Mouse (Mus musculus): ENCODE data around the gene Gpr33.

The Gpr33 gene

GRCm38 (mm10) chr12:51985826-51986225 is 42.0 kb downstream of the Gpr33 start:
- in situ Hi-C loops (cut with MboI, MseI): no loop called here

DNA sequence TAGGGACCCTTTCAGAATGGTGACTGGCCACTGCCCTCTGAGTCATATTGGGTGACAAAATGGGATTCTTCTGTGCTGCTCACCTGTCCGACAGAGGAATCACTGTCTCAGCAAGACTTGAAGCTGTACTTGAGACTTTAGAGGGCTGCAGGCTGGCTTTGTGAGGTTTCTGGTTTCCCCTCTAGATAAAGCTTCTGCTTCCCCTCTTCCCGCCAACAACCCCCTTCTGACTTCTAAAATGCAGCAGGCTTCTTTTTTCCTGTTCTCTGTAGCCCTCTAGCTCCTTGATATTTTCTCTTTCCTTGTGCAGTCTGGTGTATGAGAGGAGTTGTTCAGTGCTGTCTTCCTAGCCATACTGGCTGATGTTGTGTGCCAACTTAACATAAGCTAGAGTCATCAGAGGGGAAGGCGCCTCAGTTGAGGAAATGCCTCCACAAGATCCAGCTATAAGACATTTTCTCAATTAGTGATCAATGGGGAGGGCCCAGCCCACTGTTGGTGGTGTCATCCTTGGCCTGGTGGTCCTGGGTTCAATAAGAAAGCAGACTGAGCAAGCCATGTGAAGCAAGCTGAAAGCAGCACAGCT is 42.6 kb downstream of the Gpr33 start:
- in situ Hi-C loops (cut with MboI, MseI): no loop called here

DNA sequence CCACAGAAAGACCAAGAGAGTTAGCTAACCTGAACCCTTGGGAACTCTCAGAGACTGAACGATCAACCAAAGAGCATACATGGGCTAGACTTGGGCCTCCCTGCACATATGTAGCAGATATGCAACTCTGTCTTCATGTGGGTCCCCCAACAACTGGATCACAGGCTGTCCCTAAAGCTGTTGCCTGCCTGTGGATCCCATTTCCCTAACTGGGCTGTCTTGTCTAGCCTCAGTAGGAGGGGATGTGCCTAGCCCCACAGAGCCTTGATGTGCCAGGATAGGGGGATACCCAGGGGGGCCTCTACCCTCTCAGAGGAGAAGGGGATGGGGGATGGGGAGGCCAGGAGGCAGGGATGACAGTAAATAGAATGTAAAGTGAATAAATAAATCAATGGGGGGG is 44.2 kb downstream of the Gpr33 start:
- in situ Hi-C loops (cut with MboI, MseI): no loop called here

- in situ Hi-C loops (cut with MboI, MseI): loop anchor here in 1 of 2 experiments (10.0 kb wide), 1 partner anchor 592 kb away; no protein-coding TSS in a partner anchor
Observed at GRCm38 (mm10) chr12:51976531-51976930, 51.3 kb downstream of the Gpr33 start.

DNA sequence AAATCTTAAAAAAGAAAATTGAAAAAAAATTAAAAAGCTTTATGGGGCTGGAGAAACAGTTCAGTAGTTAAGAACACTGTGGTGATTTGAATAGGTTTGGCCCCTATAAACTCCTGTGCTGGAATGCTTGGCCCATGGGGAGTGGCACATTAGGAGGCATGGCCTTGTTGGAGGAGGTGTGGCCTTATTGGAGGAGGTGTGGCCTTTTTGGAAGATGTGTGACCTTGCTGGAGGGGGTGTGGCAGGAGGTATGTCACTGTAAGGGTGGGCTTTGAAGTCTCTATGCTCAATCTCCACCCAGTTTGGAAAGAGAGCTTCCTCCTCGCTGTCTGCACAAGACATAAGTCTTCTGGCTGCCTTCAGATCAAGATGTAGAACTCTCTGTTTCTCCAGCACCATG is 53.5 kb downstream of the Gpr33 start:
- in situ Hi-C loops (cut with MboI, MseI): loop anchor here in 1 of 2 experiments (10.0 kb wide), 1 partner anchor 590 kb away; no protein-coding TSS in a partner anchor
